Comparison of ENCODE assay signal across 8 mouse cellular contexts in genomic region chr9:46735664-46736067, GRCm38 (mm10).
DNase-seq lines count a peak whose midpoint lies in the region; ATAC-seq and TF ChIP-seq lines count a peak whose summit lies in the region.

No protein-coding gene starts in this region.

- 0 out of 2 replicates have a peak, but pooled peaks have one; percentile 47 for TF ChIP-seq EP300 in heart, adult 2 months (IDR thresholded peaks at IDR 0.05; ENCODE audit: insufficient read depth, low read depth, low read length)

- intact Hi-C loops in heart, adult 2 months (cut with DNase I): loop anchor here (1.0 to 5.0 kb wide), 4 partner anchors 381 to 1522 kb away; no protein-coding TSS in a partner anchor

- peaks cover 24% of the 10 kb centered on the region; the same call in 1 of the 2 replicates for H3K27me3 ChIP-seq in embryonic facial prominence, embryonic 12.5 days
- no peaks in the 10 kb centered on the region for H3K27me3 ChIP-seq in heart, adult 2 months (ENCODE audit: control insufficient read depth, insufficient read depth, low read length)
- no peaks in the 10 kb centered on the region for H3K27me3 ChIP-seq in limb, embryonic 11.5 days (ENCODE audit: control insufficient read depth, insufficient read depth, low read length)
- no peaks in the 10 kb centered on the region for H3K27me3 ChIP-seq in stomach, embryonic 14.5 days (ENCODE audit: control insufficient read depth, insufficient read depth, low read length)

- TF ChIP-seq CTCF in heart, adult 2 months (IDR thresholded peaks at IDR 0.05): peak; percentile 91

- TF ChIP-seq POLR2A in heart, adult 2 months (IDR thresholded peaks at IDR 0.05; ENCODE audit: insufficient read depth, low read depth, low read length): no peak

- H3K4me1 ChIP-seq in embryonic facial prominence, embryonic 12.5 days: no peaks in the 10 kb centered on the region
- no peaks in the 10 kb centered on the region for H3K4me1 ChIP-seq in heart, adult 2 months (ENCODE audit: control insufficient read depth, insufficient read depth, low read length)
- H3K4me1 ChIP-seq in limb, embryonic 11.5 days (ENCODE audit: control insufficient read depth, insufficient read depth, low read length): no peaks in the 10 kb centered on the region
- H3K4me1 ChIP-seq in stomach, embryonic 14.5 days (ENCODE audit: control insufficient read depth, insufficient read depth, low read length): no peaks in the 10 kb centered on the region

- WGBS in embryonic facial prominence, embryonic 12.5 days: 2% methylated on average over 4 of the region's 4 CpGs
- 9% methylated on average over 4 of the region's 4 CpGs for WGBS in heart, adult 2 months
- 2% methylated on average over 4 of the region's 4 CpGs for WGBS in limb, embryonic 11.5 days
- 5% methylated on average over 4 of the region's 4 CpGs for WGBS in stomach, embryonic 14.5 days

- H3K79me2 ChIP-seq in heart, adult 2 months (replicated peaks; ENCODE audit: control insufficient read depth, insufficient read depth, low read length): no peaks in the 10 kb centered on the region

- no peak overlapping the region for H3K9ac ChIP-seq in embryonic facial prominence, embryonic 12.5 days
- no peak overlapping the region for H3K9ac ChIP-seq in heart, adult 2 months (ENCODE audit: low read depth, low read length)
- H3K9ac ChIP-seq in limb, embryonic 11.5 days (ENCODE audit: low read length): no peak overlapping the region
- no peak overlapping the region for H3K9ac ChIP-seq in stomach, embryonic 14.5 days (replicated peaks; ENCODE audit: low read depth, low read length)

- H3K27ac ChIP-seq in embryonic facial prominence, embryonic 12.5 days: no peak overlapping the region
- no peak overlapping the region for H3K27ac ChIP-seq in heart, adult 2 months
- H3K27ac ChIP-seq in limb, embryonic 11.5 days (replicated peaks; ENCODE audit: low read depth, low read length): no peak overlapping the region
- H3K27ac ChIP-seq in stomach, embryonic 14.5 days (ENCODE audit: low read length): no peak overlapping the region

- no peaks in the 10 kb centered on the region for H3K9me3 ChIP-seq in embryonic facial prominence, embryonic 12.5 days
- no peaks in the 10 kb centered on the region for H3K9me3 ChIP-seq in limb, embryonic 11.5 days (ENCODE audit: control insufficient read depth, low read length)
- H3K9me3 ChIP-seq in stomach, embryonic 14.5 days (ENCODE audit: control insufficient read depth, low read depth, low read length): no peaks in the 10 kb centered on the region

- H3K4me3 ChIP-seq in embryonic facial prominence, embryonic 12.5 days: no peak overlapping the region
- H3K4me3 ChIP-seq in heart, adult 2 months: no peak overlapping the region
- no peak overlapping the region for H3K4me3 ChIP-seq in limb, embryonic 11.5 days (ENCODE audit: low read depth, low read length)
- H3K4me3 ChIP-seq in stomach, embryonic 14.5 days (ENCODE audit: low read depth, low read length): no peak overlapping the region

- peak; percentile 67 for DNase-seq in 3T3-L1 (ENCODE audit: low read depth, low spot score)
- DNase-seq in adrenal gland, postnatal 4 days (ENCODE audit: low spot score in 2 of 2): peak; percentile 60 to 77
- peak; percentile 73 to 82 for DNase-seq in heart, adult 2 months
- DNase-seq in kidney, adult 9 months: peak; percentile 89
- peak; percentile 93 for DNase-seq in limb, embryonic 11.5 days (ENCODE audit: low spot score)
- peak; percentile 3 to 25 for DNase-seq in natural killer cell, adult 2 months (ENCODE audit: low spot score in 2 of 2)

- 0 out of 2 replicates have a peak, but pooled peaks have one; percentile 41 for ATAC-seq in embryonic facial prominence, embryonic 12.5 days (ENCODE audit: insufficient number of reproducible peaks, insufficient read depth, low FRiP score, low TSS enrichment)
- no peak for ATAC-seq in limb, embryonic 11.5 days (ENCODE audit: insufficient number of reproducible peaks, low FRiP score, low TSS enrichment, low read depth)
- peak; percentile 53; the same call in 1 of the 2 replicates for ATAC-seq in stomach, embryonic 14.5 days (ENCODE audit: insufficient number of reproducible peaks, insufficient read depth, low FRiP score, low read depth)

- 0 out of 2 replicates have a peak overlapping the region, but pooled peaks have one; percentile 12 for H3K4me2 ChIP-seq in embryonic facial prominence, embryonic 12.5 days (replicated peaks)
- no peak overlapping the region for H3K4me2 ChIP-seq in limb, embryonic 11.5 days (ENCODE audit: low read depth, severe bottlenecking)
- H3K4me2 ChIP-seq in stomach, embryonic 14.5 days (replicated peaks; ENCODE audit: low read depth, low read length): no peak overlapping the region

- no peaks in the 10 kb centered on the region for H3K36me3 ChIP-seq in embryonic facial prominence, embryonic 12.5 days
- no peaks in the 10 kb centered on the region for H3K36me3 ChIP-seq in heart, adult 2 months (ENCODE audit: control insufficient read depth, insufficient read depth, low read length)
- no peaks in the 10 kb centered on the region for H3K36me3 ChIP-seq in limb, embryonic 11.5 days (ENCODE audit: control insufficient read depth, insufficient read depth, low read length)
- no peaks in the 10 kb centered on the region for H3K36me3 ChIP-seq in stomach, embryonic 14.5 days (ENCODE audit: control insufficient read depth, insufficient read depth, low read length)

Comparison
In these comparisons a context has a peak if more than half of its experiments do, and no peak if none do; other contexts are left out.
1. DNase-seq: peak in every context shown above with its lines; median percentile 93 in limb, embryonic 11.5 days; 89 in kidney, adult 9 months; 78 in heart, adult 2 months; 68 in adrenal gland, postnatal 4 days; 67 in 3T3-L1; 14 in natural killer cell, adult 2 months.